Mouse (Mus musculus) heart, postnatal 0 days (tissue): ENCODE results near the gene Gm20521. TPM values are rescaled to one million over a fixed set of nuclear protein-coding genes. Genes with fewer than 3 reads are reported as not detected.

Experiments
- ATAC-seq: fragments of 200-750 bp; cut with Nextera tagmentation; 2 replicates; pipeline ENCODE4 v1.8.0; 2017; ENCODE audit warnings: low read depth, moderate number of reproducible peaks, moderate library complexity; ENCODE audit not compliant: insufficient read depth
- DNase-seq: peaks from one replicate; pipeline ENCODE4 v3.0.0-alpha.2; 2016; ENCODE audit warnings: low spot score
- H3K27ac ChIP-seq: fragments of 300-500 bp; sonication (generic); 2 replicates; pipeline ENCODE4 v1.5.1; 2014; ENCODE audit warnings: low read depth, mild to moderate bottlenecking
- H3K27me3 ChIP-seq: fragments of 300-500 bp; sonication (generic); 2 replicates; pipeline ENCODE4 v1.6.1; 2014; ENCODE audit warnings: low read length, mixed read lengths; ENCODE audit not compliant: control insufficient read depth, insufficient read depth
- H3K36me3 ChIP-seq: fragments of 300-500 bp; sonication (generic); replicated peaks from 2 replicates; pipeline ENCODE4 v1.6.1; 2014; ENCODE audit warnings: low read length, mixed read lengths; ENCODE audit not compliant: control insufficient read depth, insufficient read depth
- H3K4me1 ChIP-seq: fragments of 300-500 bp; sonication (generic); 2 replicates; pipeline ENCODE4 v1.6.1; 2014; ENCODE audit warnings: antibody characterized with exemption; ENCODE audit not compliant: control insufficient read depth, insufficient read depth
- H3K4me2 ChIP-seq: fragments of 300-500 bp; sonication (generic); 2 replicates; pipeline ENCODE4 v1.6.1; 2014; ENCODE audit warnings: low read depth, mild to moderate bottlenecking, low read length, moderate library complexity
- H3K4me3 ChIP-seq: fragments of 300-500 bp; sonication (generic); 2 replicates; pipeline ENCODE4 v1.5.1; 2014; ENCODE audit warnings: low read depth, low read length
- H3K9ac ChIP-seq: fragments of 300-500 bp; sonication (generic); replicated peaks from 2 replicates; pipeline ENCODE4 v1.6.1; 2014; ENCODE audit warnings: low read depth, low read length, mixed read lengths
- H3K9me3 ChIP-seq: fragments of 300-500 bp; sonication (generic); replicated peaks from 2 replicates; pipeline ENCODE4 v1.6.1; 2016; ENCODE audit warnings: low read length; ENCODE audit not compliant: control insufficient read depth
- CTCF ChIP-seq: IDR thresholded peaks from 2 replicates; pipeline ENCODE4 v1.5.1; 2016; ENCODE audit warnings: antibody characterized with exemption, control low read depth, low read depth
- EP300 ChIP-seq: IDR thresholded peaks from 2 replicates; pipeline ENCODE4 v1.6.1; 2016; ENCODE audit warnings: antibody characterized with exemption, low read depth
- WGBS: fragments of 180-500 bp; shearing (Covaris S2); extraction: QIAGEN DNeasy Blood & Tissue Kit; methylation state at CpG from one replicate; pipeline ENCODE4 v1.1.7; 2014; 5-methylcytosine and 5-hydroxymethylcytosine counted together
- polyA plus RNA-seq: library from polyadenylated mRNA; unstranded; fragments of >200 nt; fragmentation: Nextera tagmentation; extraction: Ambion mirVana; gene quantifications from 2 replicates; pipeline ENCODE4 v1.2.1, GENCODE M21; 2015
- total RNA-seq: library from RNA; depleted of rRNA; stranded (reverse); fragments of >200 nt; gene quantifications from 2 replicates; pipeline ENCODE4 v1.2.3, GENCODE M21; 2014; ENCODE audit warnings: low replicate concordance; rRNA removed

Gene Gm20521
- total RNA-seq = not detected in 2 replicates
- 0.18 TPM in 1 of 2 replicates, not detected in the other for polyA plus RNA-seq

GRCm38 (mm10) chr14:54883154-54884021, at the start of gene Gm20521, which contains the start of gene Bcl2l2:
Gm20521 (plus strand) TSS chr14:54883441.
Bcl2l2 (plus strand) TSS chr14:54883377.
- H3K36me3 ChIP-seq = peaks cover 12% of the 10 kb centered on the region; the same call in 1 of the 2 replicates
- H3K9ac ChIP-seq = peak within 1 kb of the TSS; percentile 74
- DNase-seq = peak; percentile 95
- H3K4me2 ChIP-seq = peak within 1 kb of the TSS; percentile 81
- H3K27ac ChIP-seq = peak within 1 kb of the TSS; percentile 98
- 0% methylated on average over 27 of the region's 27 CpGs for WGBS
- ATAC-seq = peak; percentile 91
- peak within 1 kb of the TSS; percentile 71 for H3K4me3 ChIP-seq
- H3K27me3 ChIP-seq = no peaks in the 10 kb centered on the region
- TF ChIP-seq CTCF (no peak), EP300 (peak; percentile 28; the same call in 1 of the 2 replicates)
- H3K4me1 ChIP-seq = peaks cover 7% of the 10 kb centered on the region
- H3K9me3 ChIP-seq = no peaks in the 10 kb centered on the region

- no peak for TF ChIP-seq EP300
- TF ChIP-seq CTCF = peak; percentile 47
Observed at GRCm38 (mm10) chr14:54843461-54843860, 39.8 kb upstream of the Gm20521 start.

GRCm38 (mm10) chr14:54855726-54856125, 27.5 kb upstream of the Gm20521 start:
- 93% methylated on average over 3 of the region's 3 CpGs for WGBS
- DNase-seq = no peak

More at GRCm38 (mm10) chr14:54843461-54843860, 39.8 kb upstream of the Gm20521 start:
- no peaks in the 10 kb centered on the region for H3K4me1 ChIP-seq
- 4% methylated on average over 4 of the region's 4 CpGs for WGBS
- H3K27ac ChIP-seq = no peak overlapping the region
- no peak overlapping the region for H3K4me3 ChIP-seq
- H3K4me2 ChIP-seq = no peak overlapping the region
- H3K36me3 ChIP-seq = no peaks in the 10 kb centered on the region
- no peak overlapping the region for H3K9ac ChIP-seq
- peak; percentile 56 for DNase-seq
- ATAC-seq = no peak
- no peaks in the 10 kb centered on the region for H3K27me3 ChIP-seq
- H3K9me3 ChIP-seq = no peaks in the 10 kb centered on the region

GRCm38 (mm10) chr14:54856703-54857102, 26.5 kb upstream of the Gm20521 start:
- WGBS = 78% methylated on average over 7 of the region's 7 CpGs
- no peak for ATAC-seq
- no peak overlapping the region for H3K4me2 ChIP-seq

More at GRCm38 (mm10) chr14:54855726-54856125, 27.5 kb upstream of the Gm20521 start:
- H3K9me3 ChIP-seq = no peaks in the 10 kb centered on the region
- H3K36me3 ChIP-seq = peaks cover 25% of the 10 kb centered on the region
- H3K4me2 ChIP-seq = no peak overlapping the region
- no peak overlapping the region for H3K27ac ChIP-seq
- TF ChIP-seq EP300 (no peak), CTCF (no peak)
- no peaks in the 10 kb centered on the region for H3K27me3 ChIP-seq
- H3K4me3 ChIP-seq = no peak overlapping the region
- no peak overlapping the region for H3K9ac ChIP-seq
- no peaks in the 10 kb centered on the region for H3K4me1 ChIP-seq
- no peak for ATAC-seq

GRCm38 (mm10) chr14:54857891-54858290, 25.4 kb upstream of the Gm20521 start:
- WGBS = 85% methylated on average over 9 of the region's 9 CpGs
- ATAC-seq (no peak), DNase-seq (no peak)
- no peak for TF ChIP-seq CTCF
- Histone ChIP-seq H3K4me3 (no peak overlapping the region), H3K27me3 (no peaks in the 10 kb centered on the region), H3K9ac (no peak overlapping the region), H3K4me2 (no peak overlapping the region), H3K27ac (no peak overlapping the region), H3K4me1 (no peaks in the 10 kb centered on the region), H3K36me3 (peaks cover 25% of the 10 kb centered on the region), H3K9me3 (no peaks in the 10 kb centered on the region)

More at GRCm38 (mm10) chr14:54856703-54857102, 26.5 kb upstream of the Gm20521 start:
- Histone ChIP-seq H3K4me1 (no peaks in the 10 kb centered on the region), H3K9ac (no peak overlapping the region), H3K9me3 (no peaks in the 10 kb centered on the region), H3K36me3 (peaks cover 25% of the 10 kb centered on the region), H3K4me3 (no peak overlapping the region), H3K27me3 (no peaks in the 10 kb centered on the region), H3K27ac (no peak overlapping the region)
- no peak for DNase-seq
- TF ChIP-seq EP300 (no peak), CTCF (no peak)
